Mouse (Mus musculus): ENCODE measurements around the gene Zbtb17. TPM values are rescaled to one million over a fixed set of nuclear protein-coding genes. Genes with fewer than 3 reads are reported as not detected.

Zbtb17 gene
- polyA plus RNA-seq, 1 experiment from 2014 or later = 62.3 TPM

- Histone ChIP-seq H3K9me3 (no peaks in the 10 kb centered on the region), H3K27me3 (replicated peaks; ENCODE audit: low read depth, poor library complexity, severe bottlenecking) (peaks cover 42% of the 10 kb centered on the region), H3K4me3 (no peak overlapping the region), H3K27ac (replicated peaks) (no peak overlapping the region), H3K36me3 (replicated peaks) (no peaks in the 10 kb centered on the region), H3K4me1 (peaks cover 24% of the 10 kb centered on the region)
- DNase-seq (ENCODE audit: low spot score) = no peak
- WGBS = 69% methylated on average over 27 of the region's 27 CpGs
Observed at GRCm38 (mm10) chr4:141419398-141420191, 24.9 kb upstream of the Zbtb17 start.

DNA sequence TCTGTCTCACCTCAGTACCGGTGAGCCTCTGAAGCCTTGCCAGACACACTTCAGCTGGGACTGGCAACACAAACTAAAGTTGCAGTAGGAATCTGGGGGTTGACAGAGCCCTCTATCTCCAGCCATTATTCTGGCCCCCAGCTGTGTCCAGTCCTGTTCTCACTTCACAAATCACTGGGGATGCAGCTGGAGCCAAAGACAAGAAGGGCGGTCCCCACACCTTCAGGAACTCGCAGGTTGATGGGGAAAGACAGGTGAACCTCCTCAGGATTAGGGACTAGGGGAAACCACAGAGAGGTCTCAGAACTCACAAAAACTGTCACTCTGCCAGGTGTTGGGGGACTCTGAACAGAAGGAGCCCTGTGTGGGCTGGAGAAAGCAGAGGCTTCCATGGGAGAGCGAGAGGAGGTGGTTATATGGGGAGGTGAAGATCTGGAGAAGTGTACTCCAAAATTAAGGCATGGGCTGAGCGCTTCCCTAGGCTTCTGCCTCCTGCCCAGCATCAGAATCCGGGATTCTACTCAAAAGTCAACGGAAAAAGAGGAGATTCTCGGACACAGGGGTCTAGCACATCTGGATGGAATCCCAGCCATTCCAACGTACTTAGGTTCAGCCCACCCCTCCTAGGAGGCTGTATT is 24.1 kb upstream of the Zbtb17 start, which contains the start of gene Hspb7:
Hspb7 (plus strand) TSS at position 588 of the 638 bp plus-strand sequence.
- Histone ChIP-seq H3K4me3 (no peak within 1 kb of the TSS), H3K4me1 (peaks cover 30% of the 10 kb centered on the region), H3K9me3 (no peaks in the 10 kb centered on the region), H3K36me3 (replicated peaks) (no peaks in the 10 kb centered on the region), H3K27ac (replicated peaks) (0 out of 2 replicates have a peak within 1 kb of the TSS, but pooled peaks have one; percentile 32), H3K27me3 (replicated peaks; ENCODE audit: low read depth, poor library complexity, severe bottlenecking) (peaks cover 49% of the 10 kb centered on the region)
- DNase-seq (ENCODE audit: low spot score) = no peak
- WGBS = 64% methylated on average over 9 of the region's 9 CpGs

- no peaks in the 10 kb centered on the region for H3K9me3 ChIP-seq
- WGBS = 49% methylated on average over 9 of the region's 9 CpGs
- H3K4me3 ChIP-seq = no peak overlapping the region
- H3K27me3 ChIP-seq (replicated peaks; ENCODE audit: low read depth, poor library complexity, severe bottlenecking) = peaks cover 55% of the 10 kb centered on the region
- DNase-seq (ENCODE audit: low spot score) = no peak
- no peaks in the 10 kb centered on the region for H3K36me3 ChIP-seq (replicated peaks)
- H3K4me1 ChIP-seq = peaks cover 36% of the 10 kb centered on the region
- H3K27ac ChIP-seq (replicated peaks) = no peak overlapping the region
Observed at GRCm38 (mm10) chr4:141420886-141421285, 23.6 kb upstream of the Zbtb17 start.

DNA sequence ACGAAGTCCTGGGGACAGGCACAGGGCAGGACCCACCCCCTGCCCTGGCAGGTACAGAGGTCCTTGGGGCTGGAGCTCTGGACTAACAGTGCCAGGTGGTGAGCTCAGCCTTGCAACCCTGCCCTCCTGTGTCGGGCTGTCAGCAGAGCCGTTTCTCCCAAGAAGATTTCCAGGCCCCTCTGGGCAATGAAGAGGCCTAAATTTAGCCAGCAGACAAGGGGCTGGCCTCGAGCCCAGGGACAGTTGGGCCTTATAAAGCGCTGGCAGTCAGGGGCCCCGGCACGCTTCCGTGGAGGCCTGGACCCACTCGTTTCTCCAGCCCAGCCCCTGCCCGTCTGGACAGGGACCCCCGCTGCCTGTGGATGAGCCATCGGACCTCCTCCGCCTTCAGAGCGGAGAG is 23.0 kb upstream of the Zbtb17 start:
- H3K27me3 ChIP-seq (replicated peaks; ENCODE audit: low read depth, poor library complexity, severe bottlenecking) = peaks cover 60% of the 10 kb centered on the region
- H3K27ac ChIP-seq (replicated peaks) = 0 out of 2 replicates have a peak overlapping the region, but pooled peaks have one; percentile 32
- WGBS = 74% methylated on average over 14 of the region's 14 CpGs

DNA sequence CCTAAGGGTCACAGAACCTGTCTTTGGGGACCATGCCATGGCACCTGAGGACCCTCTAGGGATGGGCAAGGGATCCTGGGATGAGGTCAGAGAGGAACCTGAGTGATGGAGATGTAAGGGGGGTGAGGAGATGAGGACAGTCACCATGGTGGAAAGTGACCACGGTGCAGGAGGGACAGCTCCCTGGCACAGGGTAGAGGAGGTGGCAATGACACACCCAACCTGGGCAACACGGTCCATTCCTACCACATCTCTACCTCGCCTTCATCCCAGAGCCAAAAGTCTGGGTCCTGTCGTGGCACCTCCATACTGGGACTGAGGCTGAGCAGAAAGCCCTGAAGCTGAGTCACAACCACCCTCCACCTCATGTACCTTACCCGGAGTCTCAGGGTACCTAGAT is 21.6 kb upstream of the Zbtb17 start:
- no peak overlapping the region for H3K27ac ChIP-seq (replicated peaks)
- H3K4me1 ChIP-seq = peaks cover 46% of the 10 kb centered on the region
- no peaks in the 10 kb centered on the region for H3K36me3 ChIP-seq (replicated peaks)
- DNase-seq (ENCODE audit: low spot score) = no peak
- H3K4me3 ChIP-seq = no peak overlapping the region
- H3K9me3 ChIP-seq = no peaks in the 10 kb centered on the region
- peaks cover 74% of the 10 kb centered on the region for H3K27me3 ChIP-seq (replicated peaks; ENCODE audit: low read depth, poor library complexity, severe bottlenecking)
- WGBS = 85% methylated on average over 5 of the region's 5 CpGs

More for the DNA sequence above, 23.0 kb upstream of the Zbtb17 start:
- H3K9me3 ChIP-seq = no peaks in the 10 kb centered on the region
- H3K36me3 ChIP-seq (replicated peaks) = no peaks in the 10 kb centered on the region
- DNase-seq (ENCODE audit: low spot score) = no peak
- H3K4me1 ChIP-seq = peaks cover 41% of the 10 kb centered on the region
- no peak overlapping the region for H3K4me3 ChIP-seq

- Histone ChIP-seq H3K9me3 (no peaks in the 10 kb centered on the region), H3K4me1 (peaks cover 46% of the 10 kb centered on the region), H3K36me3 (replicated peaks) (no peaks in the 10 kb centered on the region), H3K27me3 (replicated peaks; ENCODE audit: low read depth, poor library complexity, severe bottlenecking) (peaks cover 78% of the 10 kb centered on the region), H3K27ac (replicated peaks) (no peak overlapping the region), H3K4me3 (no peak overlapping the region)
- no peak for DNase-seq (ENCODE audit: low spot score)
- 84% methylated on average over 5 of the region's 5 CpGs for WGBS
Observed at GRCm38 (mm10) chr4:141423288-141423687, 21.2 kb upstream of the Zbtb17 start.

DNA sequence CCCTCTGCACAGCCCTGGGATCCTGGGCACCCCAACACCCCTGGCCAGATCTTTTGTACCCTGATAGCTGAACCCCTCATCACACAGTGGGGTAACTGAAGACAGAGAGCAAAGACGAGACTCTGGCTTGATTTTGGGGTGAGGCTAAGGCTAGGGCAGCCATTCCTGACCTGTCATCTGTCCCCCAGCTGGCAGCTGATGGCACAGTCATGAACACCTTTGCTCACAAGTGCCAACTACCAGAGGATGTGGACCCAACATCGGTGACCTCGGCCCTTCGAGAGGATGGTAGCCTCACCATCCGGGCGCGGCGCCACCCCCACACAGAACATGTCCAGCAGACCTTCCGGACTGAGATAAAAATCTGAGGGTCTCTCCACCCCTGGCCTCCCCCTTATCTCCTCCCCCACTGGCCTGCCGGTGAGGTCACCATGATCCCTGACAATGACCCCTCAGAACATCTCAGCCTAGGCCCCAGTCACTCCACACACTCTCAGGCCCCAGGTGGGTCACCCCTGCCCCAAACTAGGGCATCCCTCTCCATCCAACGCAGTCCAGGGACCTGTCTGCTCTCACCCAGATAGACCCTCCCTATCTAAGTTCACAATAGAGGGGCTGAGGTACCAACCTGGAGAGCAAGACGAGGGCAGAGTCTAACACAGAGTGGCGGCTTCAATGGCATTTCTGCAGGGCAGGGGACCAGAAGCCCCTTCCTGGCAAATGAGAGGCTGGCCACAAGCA is 20.6 kb upstream of the Zbtb17 start:
- Histone ChIP-seq H3K27ac (replicated peaks) (no peak overlapping the region), H3K36me3 (replicated peaks) (no peaks in the 10 kb centered on the region), H3K27me3 (replicated peaks; ENCODE audit: low read depth, poor library complexity, severe bottlenecking) (peaks cover 79% of the 10 kb centered on the region), H3K9me3 (no peaks in the 10 kb centered on the region), H3K4me1 (peaks cover 46% of the 10 kb centered on the region), H3K4me3 (no peak overlapping the region)
- 86% methylated on average over 13 of the region's 13 CpGs for WGBS
- DNase-seq (ENCODE audit: low spot score) = no peak

- DNase-seq (ENCODE audit: low spot score) = peak; percentile 50
- 5% methylated on average over 36 of the region's 36 CpGs for WGBS
- Histone ChIP-seq H3K4me1 (peaks cover 33% of the 10 kb centered on the region), H3K27me3 (replicated peaks; ENCODE audit: low read depth, poor library complexity, severe bottlenecking) (peaks cover 74% of the 10 kb centered on the region), H3K4me3 (peak overlapping the region; percentile 59), H3K36me3 (replicated peaks) (no peaks in the 10 kb centered on the region), H3K9me3 (no peaks in the 10 kb centered on the region), H3K27ac (replicated peaks) (peak overlapping the region; percentile 44)
Observed at GRCm38 (mm10) chr4:141425484-141426479, 18.7 kb upstream of the Zbtb17 start.

GRCm38 (mm10) chr4:141426796-141427745 is 17.4 kb upstream of the Zbtb17 start:
- DNase-seq (ENCODE audit: low spot score) = no peak
- Histone ChIP-seq H3K27me3 (replicated peaks; ENCODE audit: low read depth, poor library complexity, severe bottlenecking) (peaks cover 62% of the 10 kb centered on the region), H3K9me3 (no peaks in the 10 kb centered on the region), H3K4me3 (no peak overlapping the region), H3K36me3 (replicated peaks) (no peaks in the 10 kb centered on the region), H3K4me1 (peaks cover 22% of the 10 kb centered on the region), H3K27ac (replicated peaks) (no peak overlapping the region)
- WGBS = 74% methylated on average over 10 of the region's 10 CpGs

- H3K27me3 ChIP-seq (replicated peaks; ENCODE audit: low read depth, poor library complexity, severe bottlenecking) = peaks cover 54% of the 10 kb centered on the region
Observed at GRCm38 (mm10) chr4:141427921-141428320, 16.5 kb upstream of the Zbtb17 start.

GRCm38 (mm10) chr4:141429381-141429780 is 15.1 kb upstream of the Zbtb17 start:
- peaks cover 22% of the 10 kb centered on the region for H3K4me1 ChIP-seq
- no peak overlapping the region for H3K4me3 ChIP-seq
- H3K36me3 ChIP-seq (replicated peaks) = no peaks in the 10 kb centered on the region
- H3K9me3 ChIP-seq = no peaks in the 10 kb centered on the region
- no peak overlapping the region for H3K27ac ChIP-seq (replicated peaks)
- WGBS = 85% methylated on average over 6 of the region's 6 CpGs
- no peak for DNase-seq (ENCODE audit: low spot score)
- peaks cover 40% of the 10 kb centered on the region for H3K27me3 ChIP-seq (replicated peaks; ENCODE audit: low read depth, poor library complexity, severe bottlenecking)

More at GRCm38 (mm10) chr4:141427921-141428320, 16.5 kb upstream of the Zbtb17 start:
- Histone ChIP-seq H3K4me3 (no peak overlapping the region), H3K4me1 (peaks cover 22% of the 10 kb centered on the region), H3K27ac (replicated peaks) (no peak overlapping the region), H3K9me3 (no peaks in the 10 kb centered on the region), H3K36me3 (replicated peaks) (no peaks in the 10 kb centered on the region)
- no peak for DNase-seq (ENCODE audit: low spot score)
- 87% methylated on average over 13 of the region's 13 CpGs for WGBS
